Mouse (Mus musculus): ENCODE results near the gene Tmem106c. TPM values are rescaled to one million over a fixed set of nuclear protein-coding genes. Genes with fewer than 3 reads are reported as not detected.
A peak's percentile ranks its signal among the peaks of the same experiment; 100 is the strongest.

Gene Tmem106c
- polyA plus RNA-seq, 1 experiment from 2014 or later = 37.7 TPM

- Histone ChIP-seq H3K27me3 (ENCODE audit: control insufficient read depth, insufficient read depth, low read length) (no peaks in the 10 kb centered on the region; the same call in 1 of the 2 replicates), H3K36me3 (ENCODE audit: control insufficient read depth, insufficient read depth) (no peaks in the 10 kb centered on the region), H3K4me3 (ENCODE audit: low read length) (no peak overlapping the region), H3K4me2 (ENCODE audit: low read depth, low read length) (no peak overlapping the region), H3K27ac (ENCODE audit: low read length) (no peak overlapping the region), H3K4me1 (ENCODE audit: control insufficient read depth, insufficient read depth, low read length) (peaks cover 15% of the 10 kb centered on the region), H3K9ac (ENCODE audit: low read length) (no peak overlapping the region), H3K9me3 (replicated peaks; ENCODE audit: control insufficient read depth, low read length) (no peaks in the 10 kb centered on the region)
- no peak for ATAC-seq (replicated peaks; ENCODE audit: extremely low read depth, insufficient read depth, low FRiP score)
- WGBS = 34% methylated on average over 13 of the region's 13 CpGs
Observed at GRCm38 (mm10) chr15:97929259-97929824, 34.7 kb upstream of the Tmem106c start.

- H3K36me3 ChIP-seq (ENCODE audit: control insufficient read depth, insufficient read depth) = no peaks in the 10 kb centered on the region
- WGBS = 87% methylated on average over 12 of the region's 12 CpGs
- ATAC-seq (replicated peaks; ENCODE audit: extremely low read depth, insufficient read depth, low FRiP score) = no peak
Observed at GRCm38 (mm10) chr15:97932441-97932840, 31.6 kb upstream of the Tmem106c start.

GRCm38 (mm10) chr15:97938580-97938979 is 25.4 kb upstream of the Tmem106c start:
- Histone ChIP-seq H3K4me3 (ENCODE audit: low read length) (no peak overlapping the region), H3K9me3 (replicated peaks; ENCODE audit: control insufficient read depth, low read length) (0 out of 2 replicates have a peak, but pooled peaks cover 2% of the 10 kb centered on the region), H3K4me1 (ENCODE audit: control insufficient read depth, insufficient read depth, low read length) (peaks cover 10% of the 10 kb centered on the region), H3K27me3 (ENCODE audit: control insufficient read depth, insufficient read depth, low read length) (no peaks in the 10 kb centered on the region), H3K9ac (ENCODE audit: low read length) (no peak overlapping the region), H3K27ac (ENCODE audit: low read length) (0 out of 2 replicates have a peak overlapping the region, but pooled peaks have one; percentile 11), H3K4me2 (ENCODE audit: low read depth, low read length) (no peak overlapping the region), H3K36me3 (ENCODE audit: control insufficient read depth, insufficient read depth) (no peaks in the 10 kb centered on the region)
- ATAC-seq (replicated peaks; ENCODE audit: extremely low read depth, insufficient read depth, low FRiP score) = peak; percentile 41
- 49% methylated on average over 6 of the region's 6 CpGs for WGBS

More at GRCm38 (mm10) chr15:97932441-97932840, 31.6 kb upstream of the Tmem106c start:
- H3K27me3 ChIP-seq (ENCODE audit: control insufficient read depth, insufficient read depth, low read length) = no peaks in the 10 kb centered on the region; the same call in 1 of the 2 replicates
- no peak overlapping the region for H3K4me3 ChIP-seq (ENCODE audit: low read length)
- no peak overlapping the region for H3K27ac ChIP-seq (ENCODE audit: low read length)
- 0 out of 2 replicates have a peak, but pooled peaks cover 2% of the 10 kb centered on the region for H3K9me3 ChIP-seq (replicated peaks; ENCODE audit: control insufficient read depth, low read length)
- H3K4me1 ChIP-seq (ENCODE audit: control insufficient read depth, insufficient read depth, low read length) = peaks cover 8% of the 10 kb centered on the region
- H3K9ac ChIP-seq (ENCODE audit: low read length) = no peak overlapping the region
- no peak overlapping the region for H3K4me2 ChIP-seq (ENCODE audit: low read depth, low read length)

- no peaks in the 10 kb centered on the region for H3K36me3 ChIP-seq (ENCODE audit: control insufficient read depth, insufficient read depth)
- no peak for ATAC-seq (replicated peaks; ENCODE audit: extremely low read depth, insufficient read depth, low FRiP score)
Observed at GRCm38 (mm10) chr15:97940088-97940487, 23.9 kb upstream of the Tmem106c start.

GRCm38 (mm10) chr15:97941306-97941705 is 22.7 kb upstream of the Tmem106c start:
- no peaks in the 10 kb centered on the region; the same call in 1 of the 2 replicates for H3K27me3 ChIP-seq (ENCODE audit: control insufficient read depth, insufficient read depth, low read length)

More at GRCm38 (mm10) chr15:97940088-97940487, 23.9 kb upstream of the Tmem106c start:
- Histone ChIP-seq H3K4me3 (ENCODE audit: low read length) (no peak overlapping the region), H3K27ac (ENCODE audit: low read length) (no peak overlapping the region), H3K4me2 (ENCODE audit: low read depth, low read length) (no peak overlapping the region), H3K4me1 (ENCODE audit: control insufficient read depth, insufficient read depth, low read length) (peaks cover 10% of the 10 kb centered on the region), H3K27me3 (ENCODE audit: control insufficient read depth, insufficient read depth, low read length) (no peaks in the 10 kb centered on the region; the same call in 1 of the 2 replicates), H3K9me3 (replicated peaks; ENCODE audit: control insufficient read depth, low read length) (0 out of 2 replicates have a peak, but pooled peaks cover 2% of the 10 kb centered on the region), H3K9ac (ENCODE audit: low read length) (no peak overlapping the region)
- WGBS = 80% methylated on average over 2 of the region's 2 CpGs

GRCm38 (mm10) chr15:97942538-97942937 is 21.5 kb upstream of the Tmem106c start:
- ATAC-seq (replicated peaks; ENCODE audit: extremely low read depth, insufficient read depth, low FRiP score) = no peak
- Histone ChIP-seq H3K27ac (ENCODE audit: low read length) (no peak overlapping the region), H3K4me1 (ENCODE audit: control insufficient read depth, insufficient read depth, low read length) (peaks cover 10% of the 10 kb centered on the region), H3K4me2 (ENCODE audit: low read depth, low read length) (no peak overlapping the region), H3K9me3 (replicated peaks; ENCODE audit: control insufficient read depth, low read length) (no peaks in the 10 kb centered on the region), H3K9ac (ENCODE audit: low read length) (no peak overlapping the region), H3K4me3 (ENCODE audit: low read length) (no peak overlapping the region), H3K27me3 (ENCODE audit: control insufficient read depth, insufficient read depth, low read length) (no peaks in the 10 kb centered on the region; the same call in 1 of the 2 replicates), H3K36me3 (ENCODE audit: control insufficient read depth, insufficient read depth) (no peaks in the 10 kb centered on the region)
- 82% methylated on average over 8 of the region's 8 CpGs for WGBS

More at GRCm38 (mm10) chr15:97941306-97941705, 22.7 kb upstream of the Tmem106c start:
- Histone ChIP-seq H3K4me1 (ENCODE audit: control insufficient read depth, insufficient read depth, low read length) (peaks cover 10% of the 10 kb centered on the region), H3K9ac (ENCODE audit: low read length) (no peak overlapping the region), H3K4me3 (ENCODE audit: low read length) (no peak overlapping the region), H3K36me3 (ENCODE audit: control insufficient read depth, insufficient read depth) (no peaks in the 10 kb centered on the region), H3K27ac (ENCODE audit: low read length) (no peak overlapping the region), H3K9me3 (replicated peaks; ENCODE audit: control insufficient read depth, low read length) (0 out of 2 replicates have a peak, but pooled peaks cover 2% of the 10 kb centered on the region), H3K4me2 (ENCODE audit: low read depth, low read length) (no peak overlapping the region)
- no peak for ATAC-seq (replicated peaks; ENCODE audit: extremely low read depth, insufficient read depth, low FRiP score)
- WGBS = 85% methylated on average over 2 of the region's 2 CpGs

GRCm38 (mm10) chr15:97943356-97943755 is 20.6 kb upstream of the Tmem106c start:
- 81% methylated on average over 8 of the region's 8 CpGs for WGBS
- no peak overlapping the region for H3K27ac ChIP-seq (ENCODE audit: low read length)
- H3K36me3 ChIP-seq (ENCODE audit: control insufficient read depth, insufficient read depth) = no peaks in the 10 kb centered on the region
- no peak for ATAC-seq (replicated peaks; ENCODE audit: extremely low read depth, insufficient read depth, low FRiP score)
- H3K4me2 ChIP-seq (ENCODE audit: low read depth, low read length) = no peak overlapping the region
- H3K27me3 ChIP-seq (ENCODE audit: control insufficient read depth, insufficient read depth, low read length) = peaks cover under 1% of the 10 kb centered on the region
- H3K4me3 ChIP-seq (ENCODE audit: low read length) = no peak overlapping the region
- no peak overlapping the region for H3K9ac ChIP-seq (ENCODE audit: low read length)
- H3K4me1 ChIP-seq (ENCODE audit: control insufficient read depth, insufficient read depth, low read length) = peaks cover 6% of the 10 kb centered on the region
- H3K9me3 ChIP-seq (replicated peaks; ENCODE audit: control insufficient read depth, low read length) = no peaks in the 10 kb centered on the region

- H3K9me3 ChIP-seq (replicated peaks; ENCODE audit: control insufficient read depth, low read length) = no peaks in the 10 kb centered on the region
- H3K27ac ChIP-seq (ENCODE audit: low read length) = no peak overlapping the region
- H3K4me3 ChIP-seq (ENCODE audit: low read length) = no peak overlapping the region
- H3K36me3 ChIP-seq (ENCODE audit: control insufficient read depth, insufficient read depth) = no peaks in the 10 kb centered on the region
- H3K4me1 ChIP-seq (ENCODE audit: control insufficient read depth, insufficient read depth, low read length) = no peaks in the 10 kb centered on the region
- no peak overlapping the region for H3K9ac ChIP-seq (ENCODE audit: low read length)
- no peak overlapping the region for H3K4me2 ChIP-seq (ENCODE audit: low read depth, low read length)
- ATAC-seq (replicated peaks; ENCODE audit: extremely low read depth, insufficient read depth, low FRiP score) = no peak
- 69% methylated on average over 11 of the region's 11 CpGs for WGBS
- H3K27me3 ChIP-seq (ENCODE audit: control insufficient read depth, insufficient read depth, low read length) = peaks cover 3% of the 10 kb centered on the region
Observed at GRCm38 (mm10) chr15:97944919-97945574, 19.0 kb upstream of the Tmem106c start.

GRCm38 (mm10) chr15:97945656-97946315 is 18.2 kb upstream of the Tmem106c start:
- Histone ChIP-seq H3K36me3 (ENCODE audit: control insufficient read depth, insufficient read depth) (no peaks in the 10 kb centered on the region), H3K27ac (ENCODE audit: low read length) (no peak overlapping the region), H3K27me3 (ENCODE audit: control insufficient read depth, insufficient read depth, low read length) (peaks cover 3% of the 10 kb centered on the region), H3K4me2 (ENCODE audit: low read depth, low read length) (no peak overlapping the region), H3K4me1 (ENCODE audit: control insufficient read depth, insufficient read depth, low read length) (no peaks in the 10 kb centered on the region), H3K9me3 (replicated peaks; ENCODE audit: control insufficient read depth, low read length) (no peaks in the 10 kb centered on the region), H3K9ac (ENCODE audit: low read length) (no peak overlapping the region), H3K4me3 (ENCODE audit: low read length) (no peak overlapping the region)
- ATAC-seq (replicated peaks; ENCODE audit: extremely low read depth, insufficient read depth, low FRiP score) = no peak
- WGBS = 66% methylated on average over 11 of the region's 11 CpGs
